Mouse (Mus musculus) thymus, adult 2 months (tissue): ENCODE data around the gene Prm2.

Experiments
- CTCF ChIP-seq: fragments of 200-500 bp; IDR thresholded peaks from 2 replicates; pipeline ENCODE4 v1.5.1; 2012; ENCODE audit warnings: mild to moderate bottlenecking, control low read depth, low read length, moderate library complexity, borderline replicate concordance; ENCODE audit not compliant: control insufficient read depth, poor library complexity, insufficient read depth; ENCODE audit errors: extremely low read depth
- POLR2A ChIP-seq: fragments of 200-500 bp; IDR thresholded peaks from 2 replicates; pipeline ENCODE4 v1.6.1; 2012; ENCODE audit warnings: mild to moderate bottlenecking, low read length, control low read depth, moderate library complexity; ENCODE audit not compliant: control insufficient read depth, poor library complexity, insufficient read depth; ENCODE audit errors: extremely low read depth

DNA sequence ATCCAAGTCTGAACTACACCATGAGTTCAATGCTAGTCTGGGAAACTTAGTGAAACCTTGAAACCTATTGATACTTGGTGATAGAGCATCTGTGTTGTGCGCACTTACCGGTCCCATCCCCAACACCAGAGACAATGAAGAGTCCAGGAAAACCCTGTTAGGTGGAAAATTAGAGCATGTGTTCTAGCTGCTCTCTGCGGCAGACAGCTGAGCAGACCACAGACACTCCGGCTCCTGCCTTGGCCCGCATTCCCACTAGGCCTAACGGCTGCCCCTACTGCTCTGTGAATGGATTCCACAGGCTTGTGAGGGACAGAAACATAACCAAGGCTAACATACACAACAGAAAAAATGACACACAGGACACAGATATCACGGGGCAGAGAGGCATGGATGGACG is 22.4 kb downstream of the Prm2 start:
- no peak for TF ChIP-seq POLR2A
- no peak for TF ChIP-seq CTCF
